Mouse (Mus musculus): ENCODE measurements at regions not wholly inside any gene's neighbourhood (a gene's known extent, or its start where the extent isn't known, plus 50 kb on each side); places are given as distances from the start of the nearest gene placed in this dataset.

- ATAC-seq (ENCODE audit: insufficient read depth) (no peak), DNase-seq (ENCODE audit: low read depth in 3 of 3, low spot score in 3 of 3) (no peak)
- H3K36me3 ChIP-seq (replicated peaks; ENCODE audit: control insufficient read depth, insufficient read depth, low read depth): no peaks in the 10 kb centered on the region
- no peak for TF ChIP-seq CTCF (IDR thresholded peaks at IDR 0.05; ENCODE audit: low read depth)
- no peak overlapping the region for H3K4me2 ChIP-seq (ENCODE audit: low read depth)
- no peak overlapping the region for H3K9ac ChIP-seq (replicated peaks)
- no peaks in the 10 kb centered on the region for H3K9me3 ChIP-seq (ENCODE audit: control insufficient read depth, low read length)
- H3K4me1 ChIP-seq (replicated peaks; ENCODE audit: control insufficient read depth in 2 of 2, insufficient read depth in 2 of 2, low read length in 1 of 2): no peaks in the 10 kb centered on the region
- no peak overlapping the region for H3K27ac ChIP-seq
- no peak overlapping the region for H3K4me3 ChIP-seq (ENCODE audit: insufficient read depth in 1 of 2, low read depth in 2 of 2, low read length in 2 of 2)
- 67% methylated on average over 10 of the region's 10 CpGs for WGBS (ENCODE audit: insufficient replicate concordance)
- H3K27me3 ChIP-seq (ENCODE audit: control insufficient read depth, insufficient read depth, low read length): no peaks in the 10 kb centered on the region
These were observed 185.7 kb downstream of the Hace1 start for GRCm38 (mm10) chr10:45763160-45763955.

DNA sequence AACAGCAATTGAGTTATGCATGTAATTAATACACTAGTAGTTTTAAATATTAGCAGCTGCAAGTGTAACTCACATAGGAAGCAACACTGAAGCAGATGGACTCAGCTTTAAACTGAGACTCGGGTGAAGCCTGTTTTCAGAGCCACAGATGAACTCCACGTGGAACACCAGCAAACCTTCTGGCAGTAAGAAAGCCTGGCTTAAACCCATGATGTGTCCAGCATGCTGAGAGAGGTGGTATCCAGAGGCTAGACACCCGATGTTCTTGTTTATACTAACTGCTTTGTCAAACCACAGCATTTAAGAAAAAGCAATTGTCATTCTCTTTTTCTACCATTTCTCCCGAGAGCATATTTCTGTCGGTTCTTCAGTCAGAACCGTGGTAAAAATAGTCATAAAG lies 202.1 kb downstream of the Hace1 start:
- Histone ChIP-seq H3K36me3 (replicated peaks; ENCODE audit: control insufficient read depth, insufficient read depth, low read depth) (no peaks in the 10 kb centered on the region), H3K9me3 (ENCODE audit: control insufficient read depth, low read length) (no peaks in the 10 kb centered on the region), H3K27me3 (ENCODE audit: control insufficient read depth, insufficient read depth, low read length) (no peaks in the 10 kb centered on the region), H3K9ac (replicated peaks) (no peak overlapping the region), H3K27ac (no peak overlapping the region), H3K4me2 (ENCODE audit: low read depth) (no peak overlapping the region), H3K4me1 (replicated peaks; ENCODE audit: control insufficient read depth in 2 of 2, insufficient read depth in 2 of 2, low read length in 1 of 2) (peaks cover 3 to 16% of the 10 kb centered on the region in 2 experiments; a peak in 3 of 4 replicates), H3K4me3 (ENCODE audit: insufficient read depth in 1 of 2, low read depth in 2 of 2, low read length in 2 of 2) (no peak overlapping the region)
- ATAC-seq (ENCODE audit: insufficient read depth) (no peak), DNase-seq (ENCODE audit: low read depth in 3 of 3, low spot score in 3 of 3) (no peak)
- WGBS (ENCODE audit: insufficient replicate concordance): 20% methylated on average over 6 of the region's 6 CpGs
- TF ChIP-seq CTCF (IDR thresholded peaks at IDR 0.05; ENCODE audit: low read depth): no peak
- TF ChIP-seq EP300 (IDR thresholded peaks at IDR 0.05; ENCODE audit: low read depth): no peak

- H3K9me3 ChIP-seq (ENCODE audit: control insufficient read depth, low read length): no peaks in the 10 kb centered on the region
- DNase-seq (ENCODE audit: low read depth in 3 of 3, low spot score in 3 of 3) (peak; percentile 13 to 32 (median 19)), ATAC-seq (ENCODE audit: insufficient read depth) (peak; percentile 48; the same call in 1 of the 2 replicates)
- 0 out of 2 replicates have a peak overlapping the region, but pooled peaks have one; percentile 14 for H3K4me2 ChIP-seq (ENCODE audit: low read depth)
- H3K4me1 ChIP-seq (replicated peaks; ENCODE audit: control insufficient read depth in 2 of 2, insufficient read depth in 2 of 2, low read length in 1 of 2): peaks cover 3 to 16% of the 10 kb centered on the region in 2 experiments; a peak in 3 of 4 replicates
- no peak overlapping the region for H3K27ac ChIP-seq
- H3K9ac ChIP-seq (replicated peaks): no peak overlapping the region
- no peak overlapping the region for H3K4me3 ChIP-seq (ENCODE audit: insufficient read depth in 1 of 2, low read depth in 2 of 2, low read length in 2 of 2)
- no peak for TF ChIP-seq CTCF (IDR thresholded peaks at IDR 0.05; ENCODE audit: low read depth)
- TF ChIP-seq EP300 (IDR thresholded peaks at IDR 0.05; ENCODE audit: low read depth): peak; percentile 59
- H3K27me3 ChIP-seq (ENCODE audit: control insufficient read depth, insufficient read depth, low read length): no peaks in the 10 kb centered on the region
- WGBS (ENCODE audit: insufficient replicate concordance): 6% methylated on average over 5 of the region's 5 CpGs
- H3K36me3 ChIP-seq (replicated peaks; ENCODE audit: control insufficient read depth, insufficient read depth, low read depth): no peaks in the 10 kb centered on the region
These were observed 205.4 kb downstream of the Hace1 start for GRCm38 (mm10) chr10:45783026-45783425.

GRCm38 (mm10) chr10:45783461-45784149 lies 206.0 kb downstream of the Hace1 start:
- DNase-seq (ENCODE audit: low read depth in 3 of 3, low spot score in 3 of 3): no peak
- Histone ChIP-seq H3K9ac (replicated peaks) (no peak overlapping the region), H3K4me1 (replicated peaks; ENCODE audit: control insufficient read depth in 2 of 2, insufficient read depth in 2 of 2, low read length in 1 of 2) (peaks cover 3 to 16% of the 10 kb centered on the region in 2 experiments; a peak in 3 of 4 replicates), H3K4me2 (ENCODE audit: low read depth) (0 out of 2 replicates have a peak overlapping the region, but pooled peaks have one; percentile 14), H3K27me3 (ENCODE audit: control insufficient read depth, insufficient read depth, low read length) (no peaks in the 10 kb centered on the region), H3K36me3 (replicated peaks; ENCODE audit: control insufficient read depth, insufficient read depth, low read depth) (no peaks in the 10 kb centered on the region), H3K27ac (no peak overlapping the region), H3K4me3 (ENCODE audit: insufficient read depth in 1 of 2, low read depth in 2 of 2, low read length in 2 of 2) (no peak overlapping the region), H3K9me3 (ENCODE audit: control insufficient read depth, low read length) (no peaks in the 10 kb centered on the region)
- TF ChIP-seq EP300 (IDR thresholded peaks at IDR 0.05; ENCODE audit: low read depth): no peak
- TF ChIP-seq CTCF (IDR thresholded peaks at IDR 0.05; ENCODE audit: low read depth): no peak
- WGBS (ENCODE audit: insufficient replicate concordance): 43% methylated on average over 11 of the region's 11 CpGs
- no peak for ATAC-seq (ENCODE audit: insufficient read depth)

DNA sequence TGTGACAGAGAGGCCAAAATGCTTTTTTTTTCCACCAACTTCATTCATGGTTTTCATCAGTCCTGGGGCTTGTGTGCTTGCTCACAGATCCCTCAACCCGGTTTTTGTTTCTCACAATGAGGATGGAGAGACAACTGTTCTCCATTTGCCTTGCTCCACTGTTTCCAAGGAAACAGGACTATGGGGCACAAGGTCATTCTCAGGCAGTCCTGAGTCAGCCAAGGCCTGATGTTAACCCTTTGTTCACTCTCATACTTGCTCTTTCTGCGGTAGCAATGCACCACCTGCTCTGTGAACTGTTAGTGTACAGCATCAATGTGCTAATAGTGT lies 206.5 kb downstream of the Hace1 start:
- Histone ChIP-seq H3K36me3 (replicated peaks; ENCODE audit: control insufficient read depth, insufficient read depth, low read depth) (no peaks in the 10 kb centered on the region), H3K4me1 (replicated peaks; ENCODE audit: control insufficient read depth in 2 of 2, insufficient read depth in 2 of 2, low read length in 1 of 2) (peaks cover 3 to 16% of the 10 kb centered on the region in 2 experiments; a peak in 3 of 4 replicates), H3K9ac (replicated peaks) (no peak overlapping the region), H3K27ac (no peak overlapping the region), H3K4me3 (ENCODE audit: insufficient read depth in 1 of 2, low read depth in 2 of 2, low read length in 2 of 2) (no peak overlapping the region), H3K4me2 (ENCODE audit: low read depth) (no peak overlapping the region), H3K9me3 (ENCODE audit: control insufficient read depth, low read length) (no peaks in the 10 kb centered on the region), H3K27me3 (ENCODE audit: control insufficient read depth, insufficient read depth, low read length) (no peaks in the 10 kb centered on the region)
- TF ChIP-seq CTCF (IDR thresholded peaks at IDR 0.05; ENCODE audit: low read depth): no peak
- TF ChIP-seq EP300 (IDR thresholded peaks at IDR 0.05; ENCODE audit: low read depth): no peak
- ATAC-seq (ENCODE audit: insufficient read depth): no peak
- 50% methylated on average over 2 of the region's 2 CpGs for WGBS (ENCODE audit: insufficient replicate concordance)
- no peak for DNase-seq (ENCODE audit: low read depth in 3 of 3, low spot score in 3 of 3)
